Mouse (Mus musculus): ENCODE measurements around the gene Thap3. TPM values are rescaled to one million over a fixed set of nuclear protein-coding genes. Genes with fewer than 3 reads are reported as not detected.

Thap3 gene
- polyA plus RNA-seq, 1 experiment from 2014 or later, result 34.9 TPM

GRCm38 (mm10) chr4:151992091-151992490, 3.3 kb upstream of the Thap3 start:
- no peak overlapping the region for H3K27ac ChIP-seq
- H3K4me1 ChIP-seq, result peaks cover 58% of the 10 kb centered on the region
- peaks cover 6% of the 10 kb centered on the region; the same call in 1 of the 2 replicates for H3K27me3 ChIP-seq (ENCODE audit: poor library complexity, severe bottlenecking)
- 93% methylated on average over 9 of the region's 9 CpGs for WGBS
- no peak for DNase-seq (ENCODE audit: extremely low spot score, low spot score)
- H3K9me3 ChIP-seq, result no peaks in the 10 kb centered on the region
- 0 out of 2 replicates have a peak overlapping the region, but pooled peaks have one; percentile 6 for H3K4me3 ChIP-seq
- peaks cover 46% of the 10 kb centered on the region for H3K36me3 ChIP-seq (replicated peaks)

DNA sequence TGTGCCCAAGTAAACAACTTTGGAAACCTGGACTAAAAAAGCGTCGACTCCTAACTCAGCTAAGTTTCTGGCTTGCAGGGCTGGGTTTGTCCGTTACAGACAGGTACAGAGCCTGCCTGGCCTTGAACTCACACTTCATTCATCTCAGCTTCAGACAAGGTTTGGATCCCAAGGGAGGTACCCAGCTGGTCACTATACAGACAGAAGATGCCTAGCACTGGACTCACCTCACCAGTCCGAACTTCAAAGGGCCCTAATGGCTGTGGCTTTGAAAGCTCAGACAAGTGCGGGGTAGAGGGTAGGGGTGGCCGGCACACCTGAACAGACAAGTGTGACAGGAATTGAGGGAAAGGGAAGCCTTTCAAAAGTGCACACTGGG, 302 bp upstream of the Thap3 start:
- peak overlapping the region; percentile 94 for H3K27ac ChIP-seq
- DNase-seq (ENCODE audit: extremely low spot score, low spot score), result no peak
- 30% methylated on average over 6 of the region's 6 CpGs for WGBS
- peak overlapping the region; percentile 91 for H3K4me3 ChIP-seq
- H3K9me3 ChIP-seq, result no peaks in the 10 kb centered on the region
- H3K27me3 ChIP-seq (ENCODE audit: poor library complexity, severe bottlenecking), result peaks cover 6% of the 10 kb centered on the region; the same call in 1 of the 2 replicates
- peaks cover 65% of the 10 kb centered on the region for H3K36me3 ChIP-seq (replicated peaks)
- H3K4me1 ChIP-seq, result peaks cover 55% of the 10 kb centered on the region

DNA sequence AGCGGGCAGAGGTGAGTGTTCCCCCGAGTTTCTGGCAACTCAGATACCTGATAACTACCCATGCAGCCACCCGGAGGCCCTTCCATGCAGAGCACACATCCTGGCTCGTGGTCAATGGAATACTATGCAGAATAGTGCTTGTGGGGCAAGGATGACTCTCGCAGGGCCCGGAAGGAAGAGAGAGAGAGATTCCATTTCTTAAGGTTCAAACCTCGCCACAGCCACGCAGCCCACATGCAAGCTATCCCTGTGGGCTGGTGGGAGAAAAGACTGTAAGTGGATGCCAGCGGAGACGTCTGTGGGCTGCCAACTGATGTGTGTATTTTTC, 819 bp downstream of the Thap3 start:
- peak overlapping the region; percentile 91 for H3K4me3 ChIP-seq
- H3K9me3 ChIP-seq, result no peaks in the 10 kb centered on the region
- WGBS, result 36% methylated on average over 10 of the region's 10 CpGs
- H3K36me3 ChIP-seq (replicated peaks), result peaks cover 67% of the 10 kb centered on the region
- no peak for DNase-seq (ENCODE audit: extremely low spot score, low spot score)
- no peaks in the 10 kb centered on the region for H3K27me3 ChIP-seq (ENCODE audit: poor library complexity, severe bottlenecking)
- H3K27ac ChIP-seq, result peak overlapping the region; percentile 94
- peaks cover 55% of the 10 kb centered on the region for H3K4me1 ChIP-seq

GRCm38 (mm10) chr4:151986650-151987049, 2.1 kb downstream of the Thap3 start:
- peaks cover 58% of the 10 kb centered on the region for H3K4me1 ChIP-seq
- H3K4me3 ChIP-seq, result no peak overlapping the region
- WGBS, result 79% methylated on average over 8 of the region's 8 CpGs
- no peaks in the 10 kb centered on the region for H3K9me3 ChIP-seq
- peaks cover 67% of the 10 kb centered on the region for H3K36me3 ChIP-seq (replicated peaks)
- DNase-seq (ENCODE audit: extremely low spot score, low spot score), result no peak
- no peaks in the 10 kb centered on the region for H3K27me3 ChIP-seq (ENCODE audit: poor library complexity, severe bottlenecking)
- H3K27ac ChIP-seq, result no peak overlapping the region

- Histone ChIP-seq H3K36me3 (replicated peaks) (peaks cover 67% of the 10 kb centered on the region), H3K27ac (no peak overlapping the region), H3K9me3 (no peaks in the 10 kb centered on the region), H3K4me3 (no peak overlapping the region), H3K4me1 (peaks cover 58% of the 10 kb centered on the region), H3K27me3 (ENCODE audit: poor library complexity, severe bottlenecking) (no peaks in the 10 kb centered on the region)
- DNase-seq (ENCODE audit: extremely low spot score, low spot score), result no peak
- WGBS, result 47% methylated on average over 10 of the region's 10 CpGs
These were observed 2.9 kb downstream of the Thap3 start for GRCm38 (mm10) chr4:151985886-151986285.

DNA sequence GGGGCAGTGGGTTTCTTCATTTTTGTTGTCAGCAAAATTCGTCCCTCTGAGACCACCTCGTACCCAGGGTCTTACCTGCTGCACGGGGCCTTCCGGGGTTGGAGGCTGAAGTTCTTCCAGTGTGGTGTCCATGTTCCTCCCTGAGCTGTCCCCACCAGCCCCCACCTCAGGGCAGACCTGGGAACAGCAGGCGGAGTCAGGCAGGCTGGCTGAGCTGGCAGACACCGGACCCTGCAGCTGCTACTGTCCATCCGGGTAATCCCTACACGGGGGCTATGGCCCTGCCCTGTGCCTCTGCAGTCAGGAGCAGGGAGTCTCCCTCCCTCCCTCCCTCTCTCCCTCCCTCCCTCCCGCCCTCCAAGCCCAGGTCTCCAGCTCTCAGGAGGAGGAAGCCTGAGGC, 5.2 kb downstream of the Thap3 start:
- Histone ChIP-seq H3K36me3 (replicated peaks) (peaks cover 75% of the 10 kb centered on the region), H3K27me3 (ENCODE audit: poor library complexity, severe bottlenecking) (no peaks in the 10 kb centered on the region), H3K4me1 (peaks cover 46% of the 10 kb centered on the region), H3K27ac (peak overlapping the region; percentile 2; the same call in 1 of the 2 replicates), H3K9me3 (no peaks in the 10 kb centered on the region), H3K4me3 (no peak overlapping the region)
- no peak for DNase-seq (ENCODE audit: extremely low spot score, low spot score)
- 25% methylated on average over 9 of the region's 9 CpGs for WGBS

DNA sequence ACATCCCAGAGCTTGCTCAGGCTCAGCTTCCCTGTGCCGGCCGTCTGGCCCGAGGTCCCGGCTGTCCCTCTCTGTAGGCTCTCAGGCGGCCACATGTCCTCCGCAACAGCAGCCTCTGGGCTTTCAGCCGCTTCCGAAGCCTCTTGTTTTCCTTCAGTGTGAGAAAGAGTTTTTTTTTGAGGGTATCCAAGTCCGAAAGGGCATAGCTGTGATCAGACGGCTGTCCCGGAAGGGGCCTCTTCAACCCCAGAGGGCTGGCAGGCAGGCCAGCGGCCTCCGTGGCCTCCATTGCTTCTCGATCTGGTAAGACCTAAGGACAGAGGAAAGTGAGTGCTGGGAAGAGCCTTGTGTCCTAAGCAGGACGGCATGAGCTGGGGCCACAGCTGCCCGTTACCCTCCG, 5.8 kb downstream of the Thap3 start:
- no peak overlapping the region for H3K4me3 ChIP-seq
- 65% methylated on average over 17 of the region's 17 CpGs for WGBS
- H3K4me1 ChIP-seq, result peaks cover 41% of the 10 kb centered on the region
- H3K27ac ChIP-seq, result peak overlapping the region; percentile 2; the same call in 1 of the 2 replicates
- no peak for DNase-seq (ENCODE audit: extremely low spot score, low spot score)
- H3K36me3 ChIP-seq (replicated peaks), result peaks cover 78% of the 10 kb centered on the region
- no peaks in the 10 kb centered on the region for H3K9me3 ChIP-seq
- no peaks in the 10 kb centered on the region for H3K27me3 ChIP-seq (ENCODE audit: poor library complexity, severe bottlenecking)

GRCm38 (mm10) chr4:151981363-151981762, 7.4 kb downstream of the Thap3 start:
- peaks cover 95% of the 10 kb centered on the region for H3K36me3 ChIP-seq (replicated peaks)
- DNase-seq (ENCODE audit: extremely low spot score, low spot score), result peak; percentile 78
- WGBS, result 16% methylated on average over 5 of the region's 5 CpGs

GRCm38 (mm10) chr4:151980699-151981098, 8.1 kb downstream of the Thap3 start:
- peaks cover 98% of the 10 kb centered on the region for H3K36me3 ChIP-seq (replicated peaks)

More at GRCm38 (mm10) chr4:151981363-151981762, 7.4 kb downstream of the Thap3 start:
- H3K9me3 ChIP-seq, result no peaks in the 10 kb centered on the region
- H3K27me3 ChIP-seq (ENCODE audit: poor library complexity, severe bottlenecking), result no peaks in the 10 kb centered on the region
- H3K4me1 ChIP-seq, result peaks cover 24% of the 10 kb centered on the region
- H3K4me3 ChIP-seq, result no peak overlapping the region
- H3K27ac ChIP-seq, result no peak overlapping the region

GRCm38 (mm10) chr4:151977748-151978147, 11.0 kb downstream of the Thap3 start:
- Histone ChIP-seq H3K36me3 (replicated peaks) (peaks cover 98% of the 10 kb centered on the region), H3K27ac (no peak overlapping the region), H3K4me3 (no peak overlapping the region), H3K4me1 (peaks cover under 1% of the 10 kb centered on the region), H3K27me3 (ENCODE audit: poor library complexity, severe bottlenecking) (no peaks in the 10 kb centered on the region), H3K9me3 (no peaks in the 10 kb centered on the region)
- WGBS, result 52% methylated on average over 10 of the region's 10 CpGs
- DNase-seq (ENCODE audit: extremely low spot score, low spot score), result peak; percentile 79

More at GRCm38 (mm10) chr4:151980699-151981098, 8.1 kb downstream of the Thap3 start:
- H3K27me3 ChIP-seq (ENCODE audit: poor library complexity, severe bottlenecking), result no peaks in the 10 kb centered on the region
- H3K4me1 ChIP-seq, result peaks cover 17% of the 10 kb centered on the region
- no peak overlapping the region for H3K27ac ChIP-seq
- H3K9me3 ChIP-seq, result no peaks in the 10 kb centered on the region
- no peak for DNase-seq (ENCODE audit: extremely low spot score, low spot score)
- H3K4me3 ChIP-seq, result no peak overlapping the region
- WGBS, result 80% methylated on average over 8 of the region's 8 CpGs

DNA sequence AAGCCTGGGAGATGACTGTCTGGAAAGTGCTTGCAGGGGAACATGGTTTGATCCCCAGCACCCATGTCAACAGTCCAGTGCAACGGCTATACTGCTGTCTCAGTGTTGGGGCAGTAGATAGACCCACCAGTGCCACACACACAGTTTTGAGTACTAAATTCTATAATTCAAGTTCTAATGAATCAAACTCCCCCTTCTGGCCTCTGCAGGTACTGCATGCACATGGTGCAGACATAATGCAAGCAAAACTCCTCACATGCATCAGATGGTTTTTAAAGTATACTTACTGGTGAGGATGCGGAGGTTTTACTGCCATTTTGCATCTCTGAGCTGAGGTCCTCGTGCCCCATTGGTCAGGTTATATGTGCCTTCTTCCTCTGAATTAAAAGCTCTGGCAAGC, 13.4 kb downstream of the Thap3 start:
- WGBS, result 91% methylated on average over 3 of the region's 3 CpGs
- H3K27me3 ChIP-seq (ENCODE audit: poor library complexity, severe bottlenecking), result no peaks in the 10 kb centered on the region
- peaks cover 97% of the 10 kb centered on the region for H3K36me3 ChIP-seq (replicated peaks)
- no peak for DNase-seq (ENCODE audit: extremely low spot score, low spot score)
- H3K4me1 ChIP-seq, result no peaks in the 10 kb centered on the region
- H3K4me3 ChIP-seq, result no peak overlapping the region
- H3K9me3 ChIP-seq, result no peaks in the 10 kb centered on the region
- no peak overlapping the region for H3K27ac ChIP-seq

DNA sequence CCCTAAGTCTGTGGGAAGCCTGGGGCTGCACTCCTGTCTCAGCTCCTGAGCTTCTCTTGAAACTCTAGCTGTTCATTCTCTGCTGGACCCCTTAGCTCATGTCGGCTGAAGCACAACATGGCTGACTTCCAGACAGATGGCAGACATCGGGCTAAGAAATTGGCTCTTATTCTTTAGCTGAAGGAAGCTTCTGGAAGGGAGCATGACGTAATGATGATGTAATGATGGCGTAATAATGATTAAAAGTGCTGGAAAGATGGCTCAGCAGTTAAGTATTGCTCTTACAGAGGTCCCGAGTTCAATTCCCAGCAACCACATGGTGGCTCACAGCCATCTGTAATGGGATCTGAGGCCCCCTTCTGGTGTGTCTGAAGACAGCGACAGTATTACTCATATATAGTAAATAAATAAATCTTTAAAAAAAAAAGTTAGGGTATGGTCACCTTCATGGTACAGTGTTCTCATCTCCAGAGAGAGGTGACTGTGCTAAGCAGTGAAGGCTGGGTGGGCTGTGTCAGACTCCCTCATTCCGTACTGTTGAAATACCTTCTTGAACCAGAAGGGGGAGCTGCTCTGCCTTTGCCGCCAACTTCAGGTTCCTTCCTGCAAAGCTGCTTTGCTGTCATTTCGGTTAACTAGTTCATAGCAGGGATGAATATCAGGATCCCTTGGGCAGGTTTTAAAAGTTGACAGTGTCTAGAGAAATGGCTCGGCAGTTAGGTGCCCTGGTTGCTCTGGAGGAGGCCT, 16.4 kb downstream of the Thap3 start:
- no peak overlapping the region for H3K4me3 ChIP-seq
- H3K9me3 ChIP-seq, result no peaks in the 10 kb centered on the region
- no peak overlapping the region for H3K27ac ChIP-seq
- H3K36me3 ChIP-seq (replicated peaks), result peaks cover 96% of the 10 kb centered on the region
- H3K4me1 ChIP-seq, result no peaks in the 10 kb centered on the region
- no peak for DNase-seq (ENCODE audit: extremely low spot score, low spot score)
- 73% methylated on average over 10 of the region's 10 CpGs for WGBS
- H3K27me3 ChIP-seq (ENCODE audit: poor library complexity, severe bottlenecking), result no peaks in the 10 kb centered on the region

DNA sequence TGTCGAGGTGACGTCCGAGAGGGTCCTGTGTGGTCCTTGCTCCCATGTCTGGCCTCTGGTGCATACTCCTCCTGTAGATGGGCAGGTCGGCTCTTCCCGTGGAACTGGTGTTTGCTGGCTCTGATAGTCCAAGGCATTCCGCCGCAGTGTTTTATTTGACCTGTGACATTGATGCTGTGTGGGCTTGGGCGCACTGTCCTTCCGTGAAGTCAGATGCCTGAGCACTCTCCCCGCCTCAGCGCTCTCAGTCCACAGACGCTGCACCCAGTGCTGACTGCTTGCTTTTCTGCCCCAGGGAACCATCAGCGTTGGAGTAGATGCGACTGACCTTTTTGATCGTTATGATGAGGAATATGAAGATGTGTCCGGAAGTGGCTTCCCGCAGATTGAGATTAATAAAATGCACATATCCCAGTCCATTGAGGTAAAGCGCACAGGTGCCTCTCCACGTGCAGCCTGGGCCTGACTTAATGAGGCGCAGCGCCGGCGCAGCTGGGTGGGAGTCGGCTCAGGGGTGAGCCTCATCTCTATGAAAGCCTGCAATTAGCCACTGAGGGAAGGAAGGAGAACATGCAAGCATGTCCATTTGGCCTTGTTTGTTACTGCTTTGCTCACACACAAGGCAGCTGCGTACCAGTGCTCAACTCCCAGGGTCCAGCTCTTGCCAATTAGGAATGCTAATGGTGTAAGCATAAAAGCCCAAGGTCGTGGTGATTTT, 20.4 kb downstream of the Thap3 start:
- Histone ChIP-seq H3K27me3 (ENCODE audit: poor library complexity, severe bottlenecking) (no peaks in the 10 kb centered on the region), H3K27ac (no peak overlapping the region), H3K9me3 (no peaks in the 10 kb centered on the region), H3K4me1 (no peaks in the 10 kb centered on the region), H3K4me3 (no peak overlapping the region), H3K36me3 (replicated peaks) (peaks cover 87% of the 10 kb centered on the region)
- no peak for DNase-seq (ENCODE audit: extremely low spot score, low spot score)
- WGBS, result 95% methylated on average over 26 of the region's 26 CpGs

All from forebrain, embryonic 10.5 days (tissue).